11 mouse cellular contexts compared by ENCODE assay signal in the genomic region with DNA sequence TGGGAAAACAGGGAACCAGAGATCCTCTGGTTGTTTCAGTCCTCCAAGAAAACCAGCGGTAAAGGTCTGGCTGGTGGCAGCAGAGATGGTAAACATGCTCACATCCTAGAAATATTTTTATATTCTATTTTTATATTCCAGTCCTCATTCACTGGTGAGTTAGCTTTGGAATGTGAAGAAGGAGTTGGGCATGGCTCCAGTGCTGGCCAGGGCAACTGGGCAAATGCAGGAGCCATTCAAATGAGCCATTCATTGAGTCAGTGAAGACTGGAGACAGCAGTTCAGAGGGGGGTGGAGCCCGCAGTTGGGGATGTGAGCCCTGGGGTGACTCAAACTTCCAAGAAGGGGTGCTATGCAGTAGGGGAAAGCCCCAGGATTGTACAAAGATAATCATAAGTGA. TPM values are rescaled to one million over a fixed set of nuclear protein-coding genes. Genes with fewer than 3 reads are reported as not detected.
DNase-seq lines count a peak whose midpoint lies in the region; ATAC-seq and TF ChIP-seq lines count a peak whose summit lies in the region.
"Had no signal": no experiment of that assay in that cellular context is flagged by ENCODE, and none has a peak within 500 bp of the region (broad histone marks: within the 10 kb centered on the region; RNA-seq: fewer than 3 reads in every experiment).

No protein-coding gene starts in this region.

- peak overlapping the region; percentile 93 for H3K27ac ChIP-seq in embryonic fibroblast, embryonic 13.5 days (ENCODE audit: insufficient read depth, low read length)
- H3K27ac ChIP-seq: limb, embryonic 12.5 days had no signal

- H3K4me1 ChIP-seq in embryonic fibroblast, embryonic 13.5 days (ENCODE audit: control insufficient read depth, insufficient read depth, low read length), result peaks cover 13% of the 10 kb centered on the region
- H3K4me1 ChIP-seq: limb, embryonic 12.5 days had no signal

- peak; percentile 8 for DNase-seq in CD4-positive, CD25-positive, alpha-beta regulatory T cell, adult 2 months (ENCODE audit: low read depth, low spot score)
- DNase-seq in left cerebral cortex, postnatal 4 days, result peak; percentile 39
- DNase-seq in left cerebral cortex, adult 8-10 months (ENCODE audit: low spot score in 2 of 2), result no peak
- DNase-seq in heart, postnatal 4 days, result peak; percentile 70
- no peak for DNase-seq in ovary, adult 18-20 months (ENCODE audit: low spot score)
- no peak for DNase-seq in thymus, postnatal 36 days
- DNase-seq: kidney, adult 9 months had no signal

- intact Hi-C loops in left cerebral cortex, postnatal 4 days (cut with DNase I), result loop anchor here (10.0 kb wide), 1 partner anchor 80 kb away; no protein-coding TSS in a partner anchor

- TF ChIP-seq POLR2A in embryonic fibroblast, embryonic 13.5 days (IDR thresholded peaks at IDR 0.05; ENCODE audit: low read depth, low read length), result no peak

- no peak for TF ChIP-seq CTCF in embryonic fibroblast, embryonic 13.5 days (IDR thresholded peaks at IDR 0.05; ENCODE audit: borderline replicate concordance, insufficient read depth, low read length)

- no peak overlapping the region for H3K4me3 ChIP-seq in embryonic fibroblast, embryonic 13.5 days (ENCODE audit: insufficient read depth, low read length)
- H3K4me3 ChIP-seq: erythroblast, embryonic 14.5 days; limb, embryonic 12.5 days had no signal

- no peak for ATAC-seq in CD4-positive, CD25-positive, alpha-beta regulatory T cell, adult 4 months

RNA-seq across cellular contexts. Expression of a gene that starts 42.9 kb away (rescaled TPM):
- 100 to 1,000 TPM; 382 to 479 TPM for polyA plus RNA-seq in CD4-positive, CD25-positive, alpha-beta regulatory T cell, adult 4 months (2017; shearing (Covaris generic))
- 10 to 100 TPM; 56.1 to 59.4 TPM for total RNA-seq in left cerebral cortex, postnatal 4 days (2021)
- 10 to 100 TPM; 42.7 to 55.3 (median 49.4) TPM for total RNA-seq in left cerebral cortex, adult 8-10 months (2022)
- 99.7 and 105 TPM in 2 replicates for polyA plus RNA-seq in embryonic fibroblast, embryonic 13.5 days (2011; ENCODE audit: insufficient read length, low read depth, missing spikeins)
- total RNA-seq in heart, postnatal 4 days (2021), result 100 to 1,000 TPM; 142 to 151 TPM

Comparison
In these comparisons a context has a peak if more than half of its experiments do, and no peak if none do; other contexts are left out.
1. DNase-seq: peak in CD4-positive, CD25-positive, alpha-beta regulatory T cell, adult 2 months (single experiment), left cerebral cortex, postnatal 4 days (single experiment) and heart, postnatal 4 days (single experiment); none in left cerebral cortex, adult 8-10 months (0 of 2), ovary, adult 18-20 months (single experiment) and thymus, postnatal 36 days (0 of 2).